Mouse (Mus musculus): ENCODE measurements at regions not wholly inside any gene's neighbourhood (a gene's known extent, or its start where the extent isn't known, plus 50 kb on each side); places are given as distances from the start of the nearest gene placed in this dataset.

DNA sequence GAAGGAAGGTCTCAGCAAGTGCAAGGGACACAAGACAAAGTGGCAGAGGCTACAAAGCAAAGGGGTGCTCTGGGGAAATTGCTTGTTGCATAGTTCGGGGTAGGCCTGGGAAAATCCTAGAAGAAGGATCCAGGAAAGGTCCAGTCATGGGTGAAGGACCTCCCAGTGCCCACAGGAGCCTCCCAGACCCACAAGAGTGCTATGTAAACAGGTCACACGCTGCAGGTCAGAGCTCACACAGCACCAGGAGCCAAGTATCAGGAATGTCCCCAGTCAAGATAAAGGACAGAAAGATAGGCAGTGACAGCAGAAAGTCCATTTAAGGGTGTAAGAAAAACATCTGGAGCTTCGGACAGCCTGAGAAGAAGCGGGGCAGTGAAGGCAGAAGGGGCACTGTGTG, 103.6 kb upstream of the Smad3 start:
- H3K9me3 ChIP-seq (ENCODE audit: control insufficient read depth, low read length) = no peaks in the 10 kb centered on the region

GRCm38 (mm10) chr9:63860196-63860595, 102.4 kb upstream of the Smad3 start:
- WGBS = 83% methylated on average over 2 of the region's 2 CpGs
- no peak for ATAC-seq
- Histone ChIP-seq H3K36me3 (ENCODE audit: control insufficient read depth, insufficient read depth, low read length) (no peaks in the 10 kb centered on the region), H3K9me3 (ENCODE audit: control insufficient read depth, low read length) (no peaks in the 10 kb centered on the region), H3K4me1 (ENCODE audit: control insufficient read depth, insufficient read depth, low read length) (peaks cover 6% of the 10 kb centered on the region), H3K27me3 (replicated peaks; ENCODE audit: control insufficient read depth, insufficient read depth, low read length) (no peaks in the 10 kb centered on the region), H3K4me3 (ENCODE audit: low read length) (no peak overlapping the region), H3K27ac (ENCODE audit: low read length) (no peak overlapping the region), H3K9ac (ENCODE audit: low read depth, low read length) (no peak overlapping the region), H3K4me2 (ENCODE audit: low read depth, low read length) (no peak overlapping the region)

More for the DNA sequence above, 103.6 kb upstream of the Smad3 start:
- Histone ChIP-seq H3K27ac (ENCODE audit: low read length) (no peak overlapping the region), H3K27me3 (replicated peaks; ENCODE audit: control insufficient read depth, insufficient read depth, low read length) (no peaks in the 10 kb centered on the region), H3K9ac (ENCODE audit: low read depth, low read length) (no peak overlapping the region), H3K4me2 (ENCODE audit: low read depth, low read length) (no peak overlapping the region), H3K4me3 (ENCODE audit: low read length) (no peak overlapping the region), H3K36me3 (ENCODE audit: control insufficient read depth, insufficient read depth, low read length) (no peaks in the 10 kb centered on the region), H3K4me1 (ENCODE audit: control insufficient read depth, insufficient read depth, low read length) (peaks cover 1% of the 10 kb centered on the region)
- 53% methylated on average over 4 of the region's 4 CpGs for WGBS
- ATAC-seq = no peak

- ATAC-seq = 0 out of 2 replicates have a peak, but pooled peaks have one; percentile 36
- peaks cover 6% of the 10 kb centered on the region for H3K4me1 ChIP-seq (ENCODE audit: control insufficient read depth, insufficient read depth, low read length)
- 61% methylated on average over 9 of the region's 9 CpGs for WGBS
These were observed 98.4 kb upstream of the Smad3 start for GRCm38 (mm10) chr9:63856065-63856736.

GRCm38 (mm10) chr9:63851809-63852208, 94.0 kb upstream of the Smad3 start:
- ATAC-seq = no peak
- no peak overlapping the region for H3K27ac ChIP-seq (ENCODE audit: low read length)
- no peak overlapping the region for H3K9ac ChIP-seq (ENCODE audit: low read depth, low read length)
- H3K36me3 ChIP-seq (ENCODE audit: control insufficient read depth, insufficient read depth, low read length) = no peaks in the 10 kb centered on the region
- no peaks in the 10 kb centered on the region for H3K9me3 ChIP-seq (ENCODE audit: control insufficient read depth, low read length)
- no peaks in the 10 kb centered on the region for H3K27me3 ChIP-seq (replicated peaks; ENCODE audit: control insufficient read depth, insufficient read depth, low read length)
- peaks cover 6% of the 10 kb centered on the region for H3K4me1 ChIP-seq (ENCODE audit: control insufficient read depth, insufficient read depth, low read length)
- H3K4me3 ChIP-seq (ENCODE audit: low read length) = no peak overlapping the region
- no peak overlapping the region for H3K4me2 ChIP-seq (ENCODE audit: low read depth, low read length)
- 56% methylated on average over 12 of the region's 12 CpGs for WGBS

More at GRCm38 (mm10) chr9:63856065-63856736, 98.4 kb upstream of the Smad3 start:
- Histone ChIP-seq H3K27ac (ENCODE audit: low read length) (no peak overlapping the region), H3K9me3 (ENCODE audit: control insufficient read depth, low read length) (no peaks in the 10 kb centered on the region), H3K36me3 (ENCODE audit: control insufficient read depth, insufficient read depth, low read length) (no peaks in the 10 kb centered on the region), H3K4me2 (ENCODE audit: low read depth, low read length) (no peak overlapping the region), H3K27me3 (replicated peaks; ENCODE audit: control insufficient read depth, insufficient read depth, low read length) (no peaks in the 10 kb centered on the region), H3K9ac (ENCODE audit: low read depth, low read length) (no peak overlapping the region), H3K4me3 (ENCODE audit: low read length) (no peak overlapping the region)

DNA sequence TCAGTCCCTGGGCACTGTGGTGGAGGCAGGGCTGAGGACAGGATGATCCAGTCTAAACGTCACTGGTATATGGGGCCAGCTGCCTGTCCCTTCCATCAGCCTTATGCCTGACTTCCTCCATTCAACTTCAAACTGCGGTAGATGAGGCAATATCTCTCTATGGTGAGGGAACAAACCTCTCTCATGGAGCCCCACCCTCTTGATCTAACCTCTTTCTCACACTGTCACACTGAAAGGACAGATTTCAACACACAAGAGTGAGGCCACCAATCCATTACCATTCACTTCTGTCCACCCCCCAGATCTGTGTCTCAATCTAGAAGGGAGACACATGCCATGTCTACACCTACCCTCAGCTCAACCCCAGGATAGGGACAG, 92.5 kb upstream of the Smad3 start:
- Histone ChIP-seq H3K4me2 (ENCODE audit: low read depth, low read length) (no peak overlapping the region), H3K4me3 (ENCODE audit: low read length) (no peak overlapping the region), H3K36me3 (ENCODE audit: control insufficient read depth, insufficient read depth, low read length) (no peaks in the 10 kb centered on the region), H3K9me3 (ENCODE audit: control insufficient read depth, low read length) (no peaks in the 10 kb centered on the region), H3K27me3 (replicated peaks; ENCODE audit: control insufficient read depth, insufficient read depth, low read length) (no peaks in the 10 kb centered on the region), H3K4me1 (ENCODE audit: control insufficient read depth, insufficient read depth, low read length) (no peaks in the 10 kb centered on the region), H3K27ac (ENCODE audit: low read length) (no peak overlapping the region), H3K9ac (ENCODE audit: low read depth, low read length) (no peak overlapping the region)
- no peak for ATAC-seq
- WGBS = 77% methylated on average over 2 of the region's 2 CpGs

DNA sequence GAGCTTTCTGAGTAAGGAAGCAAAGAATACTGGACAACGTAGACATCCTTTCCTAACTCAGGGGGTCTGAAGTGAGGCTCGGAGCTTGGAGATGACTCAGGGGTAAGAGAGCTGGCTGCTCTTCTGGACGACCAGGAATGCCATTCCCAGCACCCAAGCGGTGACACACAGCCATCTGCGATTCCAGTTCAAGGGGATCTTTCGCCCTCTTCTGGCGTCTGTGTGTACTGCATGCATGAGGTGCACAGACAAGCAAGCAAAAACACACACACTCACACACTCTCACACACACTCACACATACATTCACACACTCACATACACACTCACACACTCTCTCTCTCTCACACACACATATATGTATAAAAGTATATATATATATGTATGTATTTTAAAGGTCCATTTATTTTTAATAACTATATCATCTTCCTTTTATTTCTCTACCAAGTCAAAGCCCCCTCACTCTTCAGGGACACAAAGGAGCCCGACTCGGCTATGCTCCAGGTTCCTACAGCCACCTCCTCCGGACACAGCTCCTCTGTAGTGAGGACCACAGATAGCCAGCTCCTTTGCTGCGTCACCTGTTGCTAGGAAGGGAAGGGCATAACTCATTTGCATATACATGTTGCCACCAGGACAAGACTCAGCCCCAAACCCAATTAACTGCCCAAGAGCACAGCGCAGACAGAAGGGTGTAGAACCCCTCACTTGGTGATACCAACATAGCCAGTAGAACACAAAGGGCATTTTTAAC, 91.9 kb upstream of the Smad3 start:
- H3K9ac ChIP-seq (ENCODE audit: low read depth, low read length) = no peak overlapping the region
- H3K27me3 ChIP-seq (replicated peaks; ENCODE audit: control insufficient read depth, insufficient read depth, low read length) = no peaks in the 10 kb centered on the region
- no peaks in the 10 kb centered on the region for H3K36me3 ChIP-seq (ENCODE audit: control insufficient read depth, insufficient read depth, low read length)
- H3K9me3 ChIP-seq (ENCODE audit: control insufficient read depth, low read length) = no peaks in the 10 kb centered on the region
- no peak overlapping the region for H3K4me3 ChIP-seq (ENCODE audit: low read length)
- no peaks in the 10 kb centered on the region for H3K4me1 ChIP-seq (ENCODE audit: control insufficient read depth, insufficient read depth, low read length)
- no peak overlapping the region for H3K4me2 ChIP-seq (ENCODE audit: low read depth, low read length)
- ATAC-seq = no peak
- H3K27ac ChIP-seq (ENCODE audit: low read length) = no peak overlapping the region
- WGBS = 74% methylated on average over 12 of the region's 12 CpGs

- H3K4me3 ChIP-seq (ENCODE audit: low read length) = no peak overlapping the region
- H3K9ac ChIP-seq (ENCODE audit: low read depth, low read length) = no peak overlapping the region
- H3K9me3 ChIP-seq (ENCODE audit: control insufficient read depth, low read length) = no peaks in the 10 kb centered on the region
- no peaks in the 10 kb centered on the region for H3K4me1 ChIP-seq (ENCODE audit: control insufficient read depth, insufficient read depth, low read length)
- H3K36me3 ChIP-seq (ENCODE audit: control insufficient read depth, insufficient read depth, low read length) = no peaks in the 10 kb centered on the region
- 35% methylated on average over 10 of the region's 10 CpGs for WGBS
- ATAC-seq = peak; percentile 52; the same call in 1 of the 2 replicates
- no peaks in the 10 kb centered on the region for H3K27me3 ChIP-seq (replicated peaks; ENCODE audit: control insufficient read depth, insufficient read depth, low read length)
- no peak overlapping the region for H3K4me2 ChIP-seq (ENCODE audit: low read depth, low read length)
- no peak overlapping the region for H3K27ac ChIP-seq (ENCODE audit: low read length)
These were observed 86.2 kb upstream of the Smad3 start for GRCm38 (mm10) chr9:63843883-63844485.

DNA sequence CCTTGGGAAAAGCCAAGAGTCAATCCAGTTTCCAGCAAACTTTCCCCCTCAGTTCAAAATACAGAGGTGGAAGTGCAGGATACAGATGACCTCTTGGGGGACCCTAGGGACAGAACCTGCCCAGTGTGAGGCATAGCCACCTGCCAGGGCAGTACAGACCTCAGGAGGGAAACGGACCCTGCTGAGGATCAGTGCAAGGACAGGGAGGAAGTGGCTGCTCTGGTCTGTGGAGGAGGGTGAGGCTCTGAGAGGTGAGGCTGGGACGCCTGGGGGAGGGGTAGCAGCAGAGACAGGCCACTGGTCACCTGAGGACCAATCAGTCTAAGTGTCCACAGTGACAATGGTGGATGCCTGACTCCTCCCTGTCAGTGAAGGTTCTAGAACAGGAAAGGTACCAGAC, 85.6 kb upstream of the Smad3 start:
- H3K27me3 ChIP-seq (replicated peaks; ENCODE audit: control insufficient read depth, insufficient read depth, low read length) = no peaks in the 10 kb centered on the region
- H3K4me3 ChIP-seq (ENCODE audit: low read length) = no peak overlapping the region
- no peaks in the 10 kb centered on the region for H3K4me1 ChIP-seq (ENCODE audit: control insufficient read depth, insufficient read depth, low read length)
- WGBS = 57% methylated on average over 2 of the region's 2 CpGs
- H3K36me3 ChIP-seq (ENCODE audit: control insufficient read depth, insufficient read depth, low read length) = no peaks in the 10 kb centered on the region
- no peak overlapping the region for H3K27ac ChIP-seq (ENCODE audit: low read length)
- no peak overlapping the region for H3K4me2 ChIP-seq (ENCODE audit: low read depth, low read length)
- H3K9me3 ChIP-seq (ENCODE audit: control insufficient read depth, low read length) = no peaks in the 10 kb centered on the region
- ATAC-seq = peak; percentile 33
- no peak overlapping the region for H3K9ac ChIP-seq (ENCODE audit: low read depth, low read length)

- H3K27ac ChIP-seq (ENCODE audit: low read length) = no peak overlapping the region
- H3K4me1 ChIP-seq (ENCODE audit: control insufficient read depth, insufficient read depth, low read length) = 0 out of 2 replicates have a peak, but pooled peaks cover 7% of the 10 kb centered on the region
- no peaks in the 10 kb centered on the region for H3K27me3 ChIP-seq (replicated peaks; ENCODE audit: control insufficient read depth, insufficient read depth, low read length)
- no peaks in the 10 kb centered on the region for H3K9me3 ChIP-seq (ENCODE audit: control insufficient read depth, low read length)
- no peak overlapping the region for H3K4me2 ChIP-seq (ENCODE audit: low read depth, low read length)
- WGBS = 85% methylated on average over 14 of the region's 14 CpGs
- H3K9ac ChIP-seq (ENCODE audit: low read depth, low read length) = no peak overlapping the region
- no peaks in the 10 kb centered on the region for H3K36me3 ChIP-seq (ENCODE audit: control insufficient read depth, insufficient read depth, low read length)
- H3K4me3 ChIP-seq (ENCODE audit: low read length) = no peak overlapping the region
- ATAC-seq = no peak
These were observed 83.3 kb upstream of the Smad3 start for GRCm38 (mm10) chr9:63841102-63841501.

Measured in intestine, embryonic 16.5 days (tissue).